Mouse (Mus musculus): Measurements from ENCODE around the gene Tcf23.

DNA sequence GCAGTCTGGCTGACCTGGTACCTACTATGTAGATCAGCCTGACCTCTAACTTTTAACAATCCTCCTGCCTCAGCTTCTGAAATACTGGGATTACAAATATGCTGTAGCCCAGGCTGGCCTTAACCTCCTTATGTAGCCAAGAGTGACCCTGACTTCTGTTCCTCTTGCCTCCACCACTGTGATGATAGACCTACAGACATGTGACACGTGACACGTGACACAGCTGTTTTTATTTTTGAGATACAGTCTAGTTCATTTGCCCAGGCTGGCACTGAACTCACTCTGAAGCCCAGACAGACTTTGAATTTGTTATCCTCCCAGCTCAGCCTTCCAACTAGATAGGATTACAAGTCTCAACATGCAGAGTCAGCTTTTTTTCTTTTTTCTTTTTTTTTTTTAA lies 32.5 kb downstream of the Tcf23 start:
- TF ChIP-seq GATA1 (IDR thresholded peaks at IDR 0.05; ENCODE audit: borderline replicate concordance, low read length) (no peak), FLI1 (IDR thresholded peaks at IDR 0.05; ENCODE audit: low read length) (no peak)
